Comparison of ENCODE assay signal across 18 mouse cellular contexts in the genomic region with DNA sequence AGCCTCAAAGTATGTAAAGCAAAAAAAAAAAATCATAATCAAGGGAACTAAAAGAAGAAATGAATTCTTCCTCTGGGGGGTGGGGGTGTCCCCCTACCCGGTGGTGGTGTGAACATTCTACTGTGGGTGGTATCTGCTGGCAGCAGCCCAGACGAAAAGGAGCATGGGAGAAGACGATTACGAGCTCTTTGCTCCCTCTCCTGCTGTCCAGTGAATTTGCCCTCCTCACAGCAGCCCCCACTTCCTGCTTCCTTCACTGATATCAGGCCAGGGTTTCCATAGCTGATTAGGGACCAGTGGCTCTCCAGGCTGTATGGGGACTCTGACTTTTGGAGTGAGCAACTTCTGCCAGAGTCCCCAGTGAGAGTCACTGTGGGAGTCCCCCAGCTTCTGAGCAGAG. TPM values are rescaled to one million over a fixed set of nuclear protein-coding genes. Genes with fewer than 3 reads are reported as not detected.
DNase-seq lines count a peak whose midpoint lies in the region; ATAC-seq and TF ChIP-seq lines count a peak whose summit lies in the region.
"Had no signal": no experiment of that assay in that cellular context is flagged by ENCODE, and none has a peak within 500 bp of the region (broad histone marks: within the 10 kb centered on the region; RNA-seq: fewer than 3 reads in every experiment).

No protein-coding gene starts in this region.

- no peaks in the 10 kb centered on the region for H3K27me3 ChIP-seq in heart, embryonic 13.5 days (replicated peaks)
- H3K27me3 ChIP-seq in stomach, embryonic 16.5 days (ENCODE audit: control insufficient read depth, insufficient read depth, low read length): no peaks in the 10 kb centered on the region
- H3K27me3 ChIP-seq in stomach, postnatal 0 days (ENCODE audit: control insufficient read depth, insufficient read depth, low read length): no peaks in the 10 kb centered on the region
- H3K27me3 ChIP-seq: hindbrain, embryonic 15.5 days; intestine, embryonic 15.5 days; liver, embryonic 15.5 days; stomach, embryonic 15.5 days had no signal

- no peaks in the 10 kb centered on the region for H3K36me3 ChIP-seq in heart, embryonic 13.5 days
- H3K36me3 ChIP-seq in stomach, embryonic 16.5 days (ENCODE audit: control insufficient read depth, insufficient read depth, low read length): no peaks in the 10 kb centered on the region
- no peaks in the 10 kb centered on the region for H3K36me3 ChIP-seq in stomach, postnatal 0 days (ENCODE audit: control insufficient read depth, insufficient read depth, low read length)
- H3K36me3 ChIP-seq: G1E; hindbrain, embryonic 15.5 days; intestine, embryonic 15.5 days; liver, embryonic 15.5 days; midbrain, embryonic 10.5 days; stomach, embryonic 15.5 days had no signal

- DNase-seq in cerebellum, adult 11-12 months: peak; percentile 15
- no peak for DNase-seq in cerebellum, adult 9-10 months
- no peak for DNase-seq in heart, adult 18-20 months
- no peak for DNase-seq in stomach, postnatal 0 days (ENCODE audit: low spot score)
- no peak for DNase-seq in kidney, postnatal 10 days
- DNase-seq: adrenal gland, postnatal 36 days; cerebellum, postnatal 10 days; right cerebral cortex, postnatal 25 days had no signal

- TF ChIP-seq CTCF in stomach, postnatal 0 days (IDR thresholded peaks at IDR 0.05; ENCODE audit: low read depth): no peak

- 0 out of 2 replicates have a peak overlapping the region, but pooled peaks have one; percentile 27 for H3K4me2 ChIP-seq in heart, embryonic 13.5 days
- H3K4me2 ChIP-seq in stomach, embryonic 16.5 days (ENCODE audit: low read depth, low read length): no peak overlapping the region
- H3K4me2 ChIP-seq in stomach, postnatal 0 days (replicated peaks; ENCODE audit: low read depth): no peak overlapping the region
- H3K4me2 ChIP-seq: hindbrain, embryonic 15.5 days; intestine, embryonic 15.5 days; liver, embryonic 15.5 days; stomach, embryonic 15.5 days had no signal

- peak overlapping the region; percentile 76 for H3K27ac ChIP-seq in heart, embryonic 13.5 days (replicated peaks)
- H3K27ac ChIP-seq in stomach, embryonic 16.5 days (ENCODE audit: low read length): no peak overlapping the region
- no peak overlapping the region for H3K27ac ChIP-seq in stomach, postnatal 0 days (replicated peaks)
- H3K27ac ChIP-seq: hindbrain, embryonic 15.5 days; intestine, embryonic 15.5 days; liver, embryonic 15.5 days; midbrain, embryonic 10.5 days had no signal

- H3K9ac ChIP-seq in heart, embryonic 13.5 days: peak overlapping the region; percentile 40; the same call in 1 of the 2 replicates
- 0 out of 2 replicates have a peak overlapping the region, but pooled peaks have one; percentile 7 for H3K9ac ChIP-seq in stomach, embryonic 16.5 days (ENCODE audit: low read length)
- no peak overlapping the region for H3K9ac ChIP-seq in stomach, postnatal 0 days (ENCODE audit: low read length)
- H3K9ac ChIP-seq: hindbrain, embryonic 15.5 days; intestine, embryonic 15.5 days; liver, embryonic 15.5 days; stomach, embryonic 15.5 days had no signal

- peak; percentile 12; the same call in 1 of the 2 replicates for ATAC-seq in heart, embryonic 13.5 days (ENCODE audit: extremely low read depth, insufficient number of reproducible peaks, low FRiP score, low TSS enrichment)
- no peak for ATAC-seq in stomach, embryonic 16.5 days (ENCODE audit: insufficient read depth, low FRiP score)
- no peak; the same call in 1 of the 2 replicates for ATAC-seq in stomach, postnatal 0 days (ENCODE audit: low FRiP score, low TSS enrichment)
- no peak for ATAC-seq in erythroblast, adult 5-6 weeks (replicated peaks; ENCODE audit: low FRiP score, poor library complexity, severe bottlenecking)
- ATAC-seq: CD4-positive, CD25-positive, alpha-beta regulatory T cell, adult 4 months; intestine, embryonic 15.5 days had no signal

- 2% methylated on average over 4 of the region's 4 CpGs for WGBS in heart, embryonic 13.5 days
- 17% methylated on average over 4 of the region's 4 CpGs for WGBS in stomach, embryonic 16.5 days
- 51% methylated on average over 4 of the region's 4 CpGs for WGBS in stomach, postnatal 0 days

- H3K4me1 ChIP-seq in heart, embryonic 13.5 days: peaks cover 34% of the 10 kb centered on the region
- peaks cover 12% of the 10 kb centered on the region for H3K4me1 ChIP-seq in stomach, embryonic 16.5 days (ENCODE audit: control insufficient read depth, insufficient read depth, low read length)
- H3K4me1 ChIP-seq in stomach, postnatal 0 days (replicated peaks; ENCODE audit: control insufficient read depth, insufficient read depth): peaks cover 5% of the 10 kb centered on the region

- H3K9me3 ChIP-seq in heart, embryonic 13.5 days: no peaks in the 10 kb centered on the region
- no peaks in the 10 kb centered on the region for H3K9me3 ChIP-seq in stomach, embryonic 16.5 days (replicated peaks; ENCODE audit: control insufficient read depth, low read length)
- H3K9me3 ChIP-seq in stomach, postnatal 0 days (ENCODE audit: control insufficient read depth, low read length): no peaks in the 10 kb centered on the region
- H3K9me3 ChIP-seq: G1E; hindbrain, embryonic 15.5 days; intestine, embryonic 15.5 days; liver, embryonic 15.5 days; midbrain, embryonic 10.5 days; stomach, embryonic 15.5 days had no signal

- no peak for TF ChIP-seq EP300 in stomach, postnatal 0 days (optimal IDR thresholded peaks at IDR 0.05)

- no peak overlapping the region for H3K4me3 ChIP-seq in heart, embryonic 13.5 days
- no peak overlapping the region for H3K4me3 ChIP-seq in stomach, embryonic 16.5 days (replicated peaks; ENCODE audit: low read length)
- H3K4me3 ChIP-seq in stomach, postnatal 0 days (ENCODE audit: low read depth, low read length): no peak overlapping the region
- H3K4me3 ChIP-seq: hindbrain, embryonic 15.5 days; intestine, embryonic 15.5 days; liver, embryonic 15.5 days; midbrain, embryonic 10.5 days; stomach, embryonic 15.5 days had no signal

RNA-seq across cellular contexts. Expression of a gene that starts 17.3 kb away (rescaled TPM):
- 40.0 and 48.9 TPM in 2 replicates for polyA plus RNA-seq in heart, embryonic 13.5 days (2015; fragmentation: Nextera tagmentation; extraction: Ambion mirVana)
- 10 to 100 TPM; 42.4 to 44.1 TPM for total RNA-seq in heart, adult 18-20 months (2021)
- 29.2 and 31.2 TPM in 2 replicates for polyA plus RNA-seq in stomach, embryonic 16.5 days (2015; fragmentation: Nextera tagmentation; extraction: Ambion mirVana)
- 46.4 and 48.1 TPM in 2 replicates for polyA plus RNA-seq in stomach, postnatal 0 days (2015; fragmentation: Nextera tagmentation; extraction: Ambion mirVana)
- total RNA-seq in erythroblast, adult 5-6 weeks (2015; ENCODE audit: low replicate concordance): 0.19 and 2.3 TPM in 2 replicates
- total RNA-seq in erythroblast, adult 5-6 weeks (2017; ENCODE audit: low replicate concordance): 1.4 and 2.2 TPM in 2 replicates
